Mouse (Mus musculus) ES-Bruce4 (cell line): ENCODE data around the gene Ptpro.

Experiments
- CTCF ChIP-seq: IDR thresholded peaks from one replicate; pipeline ENCODE4 v1.8.1; 2011; ENCODE audit warnings: low read depth, low read length
- POLR2A ChIP-seq: IDR thresholded peaks from one replicate; pipeline ENCODE4 v1.8.1; 2011; ENCODE audit warnings: low read length; ENCODE audit not compliant: insufficient read depth

GRCm38 (mm10) chr6:137211441-137211840 lies 40.7 kb upstream of the Ptpro start:
- TF ChIP-seq CTCF (no peak), POLR2A (no peak)
